Mouse (Mus musculus) gastrocnemius, adult 8-10 months (tissue): ENCODE measurements at regions not wholly inside any gene's neighbourhood (a gene's known extent, or its start where the extent isn't known, plus 50 kb on each side); places are given as distances from the start of the nearest gene placed in this dataset.

Experiments
- DNase-seq, 2 experiments: peaks; one replicate each; pipeline ENCODE4 v3.0.0; 2022; ENCODE audit warnings: low spot score in 2 of 2

DNA sequence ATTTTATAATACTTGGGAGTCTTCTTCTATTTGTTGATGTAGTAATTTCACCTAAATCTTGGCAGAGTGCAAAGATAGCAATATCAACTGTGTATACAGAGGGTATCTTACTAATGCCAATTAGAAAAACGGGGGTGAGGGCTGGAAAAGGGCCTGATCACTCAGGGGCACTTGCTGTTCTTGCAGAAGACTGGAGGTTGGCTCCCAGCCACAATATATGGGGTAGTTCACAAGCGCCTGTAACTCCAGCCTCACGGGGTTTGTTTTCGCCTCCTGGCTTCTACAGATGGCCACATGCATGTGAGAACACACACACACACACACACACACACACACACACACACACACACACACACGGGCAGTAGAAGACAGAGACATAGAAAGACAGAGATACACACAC is 185.7 kb downstream of the Plk2 start:
- no peak for DNase-seq

GRCm38 (mm10) chr13:110584765-110585164 is 189.9 kb downstream of the Plk2 start:
- no peak for DNase-seq

- DNase-seq, result no peak
These were observed 199.8 kb downstream of the Plk2 start for GRCm38 (mm10) chr13:110594630-110595029.

- no peak for DNase-seq
These were observed 204.8 kb downstream of the Plk2 start for GRCm38 (mm10) chr13:110599666-110600065.

DNA sequence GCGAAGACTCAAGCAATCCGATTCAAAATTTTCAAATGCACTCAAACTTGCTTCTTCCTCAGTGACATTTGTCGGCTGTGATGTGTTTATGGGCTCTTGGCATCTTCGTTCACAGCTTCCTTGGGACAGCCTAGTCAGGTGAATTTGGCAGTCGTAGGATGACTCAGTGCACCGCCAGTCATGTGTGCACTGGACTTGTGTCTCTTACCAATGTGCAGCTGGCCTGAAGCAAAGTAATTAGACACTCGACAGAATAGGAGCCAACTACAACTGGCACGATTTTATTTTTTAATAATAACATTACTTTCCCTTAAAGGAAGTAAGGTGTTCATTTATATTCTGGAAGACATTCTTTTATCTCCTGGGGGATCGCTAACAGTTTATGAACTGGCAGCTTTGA is 205.5 kb downstream of the Plk2 start:
- DNase-seq, result no peak

DNA sequence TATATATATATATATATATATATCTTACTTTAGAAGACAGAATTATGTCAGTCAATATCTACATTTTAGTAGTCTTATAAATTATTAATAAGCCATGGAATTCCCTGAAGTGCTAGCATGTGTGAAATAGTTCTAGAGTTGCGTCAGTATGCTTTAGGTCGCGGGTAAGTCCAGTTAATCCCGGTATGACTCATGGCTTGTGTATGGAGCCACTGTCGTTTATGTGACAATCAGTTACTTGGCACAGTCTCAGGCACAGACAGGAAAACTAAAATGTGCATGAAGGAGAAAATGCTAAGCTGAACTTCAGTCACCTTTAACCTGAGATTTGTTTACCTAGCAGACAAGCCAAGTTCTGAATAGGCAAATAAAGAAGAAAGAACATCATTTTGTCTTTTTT is 206.5 kb downstream of the Plk2 start:
- no peak for DNase-seq

DNA sequence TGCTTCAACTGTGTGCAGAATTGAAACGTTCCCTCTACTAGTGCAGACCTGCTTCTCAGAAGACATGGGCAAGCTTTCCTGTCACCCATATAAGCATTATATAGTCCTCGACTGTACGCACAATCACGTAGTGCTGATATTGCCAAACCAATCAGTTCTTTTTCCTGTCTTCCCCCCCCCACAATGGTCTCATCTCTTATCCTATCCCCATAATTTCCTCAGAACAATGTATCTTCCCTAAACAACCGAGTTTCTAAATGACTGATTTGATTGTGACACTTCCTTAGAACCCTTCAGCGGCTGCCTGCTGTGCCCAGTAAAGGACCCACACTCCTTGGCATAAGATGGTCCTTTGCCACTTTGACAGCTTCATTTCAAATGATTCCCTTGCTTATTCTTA is 207.0 kb downstream of the Plk2 start:
- DNase-seq, result no peak

GRCm38 (mm10) chr13:110602894-110603293 is 208.0 kb downstream of the Plk2 start:
- DNase-seq, result no peak

DNA sequence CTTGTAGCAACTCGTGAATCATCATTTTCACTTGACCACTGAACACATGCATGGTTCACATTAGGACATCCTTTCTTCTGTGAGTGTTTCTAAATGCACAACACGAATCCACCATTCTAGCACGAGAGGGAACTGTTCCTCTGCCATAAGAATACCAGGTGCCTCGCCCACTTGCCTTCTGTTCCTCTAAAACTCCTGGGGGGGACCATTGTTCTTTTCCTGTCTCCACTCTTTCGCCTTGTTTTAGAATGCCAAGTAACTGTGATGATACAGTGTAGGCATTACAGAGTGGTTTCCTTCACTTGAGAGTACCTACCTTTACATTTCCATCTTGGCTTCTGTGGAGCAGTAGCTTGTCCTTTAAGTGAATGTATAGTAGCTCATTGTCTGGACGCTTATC is 224.2 kb downstream of the Plk2 start:
- DNase-seq, result no peak

- no peak for DNase-seq
These were observed 232.3 kb downstream of the Plk2 start for GRCm38 (mm10) chr13:110627136-110627535.

DNA sequence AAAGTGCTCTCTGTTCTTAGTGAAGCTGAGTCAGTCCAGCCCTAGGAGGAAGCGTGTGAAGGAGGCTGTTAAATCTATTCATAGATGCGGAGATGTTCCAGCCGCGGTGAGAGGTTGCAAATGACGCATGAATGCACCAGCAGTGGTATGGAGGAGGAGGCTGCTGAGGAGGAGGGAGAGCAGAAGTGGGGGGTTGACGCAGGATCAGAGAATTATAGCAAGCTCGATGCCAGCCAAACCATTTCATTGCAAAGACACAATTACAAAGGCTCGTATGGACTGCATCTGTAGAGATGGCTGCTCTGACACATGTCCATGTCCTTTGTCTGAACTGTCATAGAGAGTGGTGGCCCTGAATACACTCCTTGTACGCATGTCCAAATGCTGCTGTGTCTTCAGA is 232.9 kb downstream of the Plk2 start:
- no peak for DNase-seq

GRCm38 (mm10) chr13:110628201-110628600 is 233.4 kb downstream of the Plk2 start:
- no peak for DNase-seq

- DNase-seq, result no peak
These were observed 238.5 kb downstream of the Plk2 start for GRCm38 (mm10) chr13:110633261-110633781.

DNA sequence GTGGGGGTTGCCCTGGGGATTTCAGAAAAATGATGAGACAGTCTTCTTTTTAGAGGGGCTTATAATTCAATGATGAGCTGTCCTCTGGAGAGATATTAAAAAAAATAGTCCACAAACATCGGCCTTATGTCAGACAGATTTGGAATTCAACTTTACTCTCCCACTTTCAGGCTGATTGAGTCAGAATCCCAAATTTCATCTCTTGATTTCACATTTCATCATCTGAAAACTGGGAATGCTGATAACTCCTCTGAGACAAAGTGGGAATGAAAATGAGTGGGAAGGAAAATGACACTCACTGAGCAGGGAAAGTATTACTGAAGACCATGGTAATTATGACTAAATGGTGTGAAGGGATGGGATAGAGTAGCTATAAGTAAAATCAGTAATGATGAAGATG is 239.1 kb downstream of the Plk2 start:
- DNase-seq, result no peak

- DNase-seq, result no peak
These were observed 247.9 kb downstream of the Plk2 start for GRCm38 (mm10) chr13:110642792-110643191.

GRCm38 (mm10) chr13:110643198-110643896 is 248.5 kb downstream of the Plk2 start:
- DNase-seq, result peak; percentile 10 to 14

DNA sequence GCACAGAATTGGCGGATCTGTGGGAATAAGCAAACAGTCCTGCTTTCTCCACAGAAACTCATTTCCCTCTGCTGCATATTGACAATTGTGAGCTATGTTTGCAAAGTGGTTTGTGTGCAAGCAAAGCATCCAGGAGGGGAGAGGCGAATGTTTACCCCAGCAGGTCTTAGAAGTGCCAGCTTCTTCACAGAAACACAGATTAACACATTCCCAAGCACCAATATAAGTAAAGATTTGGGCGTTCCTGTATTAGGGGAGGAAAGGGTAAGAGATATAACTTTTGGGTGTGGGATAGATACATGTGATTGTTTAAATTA is 249.0 kb downstream of the Plk2 start:
- DNase-seq, result no peak

GRCm38 (mm10) chr13:110649378-110649777 is 254.5 kb downstream of the Plk2 start:
- no peak for DNase-seq

DNA sequence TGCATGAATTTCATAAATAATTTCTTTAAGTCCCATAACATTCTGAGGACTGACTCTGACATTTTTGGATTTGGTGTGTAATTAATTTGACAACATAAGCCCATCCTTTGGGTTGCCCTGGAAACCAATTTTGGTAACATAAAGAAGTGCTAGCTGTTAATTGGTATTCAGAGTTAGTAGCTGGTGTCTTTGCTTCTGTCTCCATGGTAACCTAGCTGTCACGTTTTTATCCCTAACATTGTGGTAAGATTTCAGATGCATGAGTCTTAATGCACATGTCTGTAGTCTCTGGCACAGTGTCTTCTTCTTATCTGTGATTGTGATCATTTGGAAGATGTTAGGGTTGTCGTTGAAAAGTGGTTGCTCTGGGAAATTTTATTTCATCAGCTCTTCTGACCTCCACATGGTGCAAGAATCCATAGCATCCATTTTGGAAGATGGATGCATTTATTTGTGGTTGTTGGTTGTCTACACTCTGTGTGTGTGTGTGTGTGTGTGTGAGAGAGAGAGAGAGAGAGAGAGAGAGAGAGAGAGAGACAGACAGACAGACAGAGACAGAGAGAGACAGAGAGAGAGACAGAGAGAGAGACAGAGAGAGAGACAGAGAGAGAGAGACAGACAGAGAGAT is 255.1 kb downstream of the Plk2 start:
- no peak for DNase-seq

DNA sequence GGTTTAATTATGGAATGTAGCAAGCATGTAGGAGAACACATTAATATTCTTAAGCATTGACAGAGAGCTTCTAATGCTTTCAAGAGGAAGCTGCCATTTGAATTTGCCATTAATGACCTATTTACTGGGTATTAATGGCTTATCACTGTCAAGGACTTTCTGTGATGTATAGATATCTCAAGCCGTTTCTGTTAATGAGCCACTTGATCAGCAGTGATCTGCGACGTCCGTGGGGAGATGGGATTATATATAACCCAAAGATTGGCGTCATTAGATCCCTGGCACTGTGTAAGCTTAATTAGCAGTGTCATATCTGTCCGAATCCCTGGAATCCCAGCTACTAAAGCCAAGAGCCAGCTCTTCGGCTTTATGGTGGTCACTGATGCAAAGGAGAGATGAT is 257.4 kb downstream of the Plk2 start:
- no peak for DNase-seq

- no peak for DNase-seq
These were observed 270.4 kb downstream of the Plk2 start for GRCm38 (mm10) chr13:110665073-110665800.

DNA sequence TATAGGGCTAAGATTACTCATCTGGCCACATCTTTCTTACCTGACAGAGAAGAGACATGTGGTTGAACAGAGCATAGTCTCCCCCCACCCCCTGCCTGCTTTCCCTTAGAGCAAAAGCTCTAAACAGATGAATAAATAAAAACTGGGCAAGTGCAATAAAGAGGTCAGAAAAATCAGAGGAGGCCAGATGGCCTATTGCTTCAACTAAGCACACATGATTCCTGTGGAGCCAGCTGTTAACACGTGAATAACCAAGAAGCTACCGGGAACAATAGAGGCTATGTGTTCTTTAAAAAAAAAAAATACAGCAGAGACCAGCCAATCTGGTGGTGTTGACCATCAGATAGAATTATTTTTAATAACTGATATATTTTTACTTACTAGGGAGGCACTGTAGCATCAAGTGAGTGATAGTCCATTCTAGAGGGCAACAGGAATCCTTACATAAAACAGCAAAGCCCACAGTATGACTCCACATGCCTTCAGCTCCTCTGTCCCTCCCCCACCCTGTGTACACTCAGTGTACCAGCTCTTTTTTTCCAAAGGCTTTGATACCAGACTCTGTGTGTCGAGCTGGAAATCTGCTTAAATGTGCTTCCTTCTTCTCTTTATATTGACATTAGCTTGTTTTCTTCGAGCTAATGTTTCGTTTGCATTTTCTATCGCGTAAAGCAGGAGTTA is 272.6 kb downstream of the Plk2 start:
- no peak for DNase-seq
